Mouse (Mus musculus) urinary bladder, postnatal 14 days (tissue): ENCODE results near the gene Tspan15.
A peak's percentile ranks its signal among the peaks of the same experiment; 100 is the strongest.

ENCODE experiments used
- DNase-seq: peaks from one replicate; pipeline ENCODE4 v3.0.0; 2021; ENCODE audit warnings: low spot score

The Tspan15 gene

GRCm38 (mm10) chr10:62189910-62190309 lies 41.1 kb downstream of the Tspan15 start:
- peak; percentile 57 for DNase-seq

DNA sequence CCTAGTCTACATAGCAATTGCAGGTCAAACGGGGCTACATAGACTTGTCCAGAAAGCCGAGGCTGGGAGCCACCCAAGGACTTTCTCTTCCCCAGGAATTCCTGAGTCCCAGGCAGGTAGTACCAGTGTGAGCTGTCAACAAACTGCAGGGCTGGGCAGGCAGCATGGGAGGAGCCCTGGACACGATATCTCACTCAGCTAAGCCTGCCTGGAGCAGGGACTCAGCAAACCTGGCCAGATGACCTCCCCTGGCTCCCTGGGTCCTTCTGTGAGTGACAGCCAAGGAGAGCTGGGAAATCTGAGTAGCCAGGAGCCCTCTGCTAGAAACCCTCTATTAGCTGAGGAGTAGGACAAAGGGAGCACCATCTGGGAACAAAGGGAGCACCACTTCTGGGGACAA lies 41.7 kb downstream of the Tspan15 start:
- no peak for DNase-seq

DNA sequence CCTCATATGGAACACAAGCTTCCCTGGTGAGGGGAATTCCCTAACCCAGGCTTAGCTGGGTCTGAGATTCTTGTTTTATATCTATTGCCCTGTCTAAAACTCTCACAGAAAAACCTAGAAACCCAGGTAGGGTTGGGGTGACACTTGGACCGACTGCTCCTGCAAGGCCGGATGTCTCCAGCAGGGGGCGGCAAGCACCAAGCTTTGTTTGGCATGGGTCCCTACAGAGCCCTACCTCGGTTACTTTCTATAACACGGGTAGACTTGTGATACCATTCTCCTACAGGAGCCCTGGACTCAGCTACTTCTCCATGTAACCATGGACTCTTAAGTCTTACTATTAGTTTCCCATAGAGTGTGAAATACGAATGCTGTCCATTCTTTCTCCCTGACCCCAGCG lies 44.2 kb downstream of the Tspan15 start:
- DNase-seq = peak; percentile 86

DNA sequence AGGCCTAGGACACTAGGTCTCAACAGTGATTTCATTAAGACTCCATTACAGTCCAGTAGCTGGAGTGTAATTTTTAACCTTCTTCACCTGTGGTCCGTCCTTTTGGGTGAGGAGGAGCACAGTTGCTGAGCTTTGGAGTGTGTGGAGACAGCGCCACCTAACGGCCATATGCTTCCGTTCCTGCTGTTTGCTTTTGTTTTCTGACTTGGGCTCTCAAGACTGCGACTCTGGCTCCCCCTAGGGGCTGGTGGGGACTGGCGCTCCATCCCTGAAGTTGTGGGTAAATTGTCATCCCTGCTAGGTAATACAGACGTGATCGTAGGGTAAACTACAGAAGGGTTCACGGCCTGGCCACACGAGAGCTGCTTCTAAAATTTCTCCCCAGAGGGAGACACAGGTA lies 48.0 kb downstream of the Tspan15 start:
- peak; percentile 96 for DNase-seq

GRCm38 (mm10) chr10:62182471-62183014 lies 48.5 kb downstream of the Tspan15 start:
- no peak for DNase-seq

GRCm38 (mm10) chr10:62181701-62182100 lies 49.4 kb downstream of the Tspan15 start:
- DNase-seq = no peak

DNA sequence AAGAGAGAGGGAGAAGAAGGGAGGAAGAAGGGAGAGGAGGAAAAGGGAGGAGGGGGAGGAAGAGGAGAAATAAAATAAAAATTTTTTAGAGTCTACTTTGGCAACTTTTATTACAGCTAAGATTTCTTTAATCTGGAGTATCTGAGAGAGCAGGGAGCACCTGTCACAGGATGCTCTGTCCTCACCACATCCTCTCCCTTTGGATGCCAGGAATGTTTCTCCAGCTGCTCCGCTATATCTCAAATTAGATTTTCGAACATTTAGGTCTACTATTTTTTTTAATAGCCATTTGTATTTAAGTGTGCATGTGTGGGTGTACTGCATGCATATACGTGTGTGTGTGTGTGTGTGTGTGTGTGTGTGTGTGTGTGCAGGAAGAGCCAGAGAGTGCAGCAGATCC lies 51.1 kb downstream of the Tspan15 start:
- no peak for DNase-seq

- no peak for DNase-seq
Observed at GRCm38 (mm10) chr10:62174533-62175313, 56.3 kb downstream of the Tspan15 start.

- DNase-seq = no peak
Observed at GRCm38 (mm10) chr10:62173941-62174448, 57.1 kb downstream of the Tspan15 start.

- no peak for DNase-seq
Observed at GRCm38 (mm10) chr10:62172841-62173553, 58.1 kb downstream of the Tspan15 start.

DNA sequence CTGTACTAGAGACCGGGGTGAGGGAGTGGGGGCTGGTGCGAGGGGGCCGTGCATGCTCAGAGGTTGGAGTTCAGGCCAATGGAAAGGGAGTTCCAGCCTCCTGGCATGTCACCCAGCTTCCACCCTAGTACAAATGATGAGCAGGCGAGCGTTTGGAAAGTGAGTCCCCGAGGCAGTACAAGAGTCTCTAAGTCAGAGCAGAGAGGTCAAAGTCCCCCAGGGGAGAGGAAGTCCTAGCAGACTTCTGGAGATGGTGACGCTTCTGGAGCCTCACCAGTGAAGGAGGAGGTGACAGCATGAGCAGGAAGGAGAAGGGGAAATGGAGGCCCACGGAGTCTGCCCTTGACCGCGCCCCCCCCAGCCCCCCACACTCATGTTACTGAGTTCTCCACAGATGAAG lies 68.6 kb downstream of the Tspan15 start:
- DNase-seq = no peak

DNA sequence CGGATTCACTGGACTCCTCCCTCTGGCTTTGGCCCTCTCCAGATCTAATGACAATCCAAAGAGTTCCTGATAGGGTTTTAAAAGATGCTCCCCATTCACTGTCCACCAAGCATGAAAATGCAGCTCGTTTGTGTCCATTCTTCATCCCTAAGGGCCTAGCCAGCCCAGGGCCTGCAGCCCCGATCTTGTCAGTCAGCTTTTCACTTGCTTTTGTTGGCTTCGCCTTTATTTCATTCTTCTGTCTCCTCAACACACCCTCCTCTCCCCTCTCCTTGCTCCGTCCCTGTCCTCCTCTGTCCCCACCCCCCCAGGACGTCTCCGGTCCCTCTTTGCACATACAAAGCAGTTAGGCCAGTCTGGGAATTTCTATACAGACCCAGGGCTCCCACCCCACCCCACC lies 81.1 kb downstream of the Tspan15 start:
- no peak for DNase-seq

GRCm38 (mm10) chr10:62147466-62148248 lies 83.4 kb downstream of the Tspan15 start:
- DNase-seq = no peak

DNA sequence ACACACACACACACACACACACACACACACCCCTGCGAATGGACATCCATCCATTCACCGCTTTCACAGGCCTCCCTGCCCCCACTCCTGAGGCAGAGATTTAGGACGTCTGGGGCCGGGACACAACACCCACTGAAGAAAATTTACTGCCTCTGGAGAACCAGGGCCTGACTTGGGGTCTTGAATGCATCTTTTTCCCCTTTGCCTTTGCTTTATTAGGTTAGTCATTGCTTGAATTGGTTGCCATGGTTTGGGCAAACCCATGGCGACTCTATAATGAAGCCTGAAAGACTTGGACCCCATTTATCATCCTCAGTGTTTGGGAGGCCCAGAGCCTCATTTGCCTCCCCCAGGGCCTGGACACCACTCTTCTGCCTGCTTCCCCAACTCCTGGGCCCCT lies 85.1 kb downstream of the Tspan15 start:
- no peak for DNase-seq

DNA sequence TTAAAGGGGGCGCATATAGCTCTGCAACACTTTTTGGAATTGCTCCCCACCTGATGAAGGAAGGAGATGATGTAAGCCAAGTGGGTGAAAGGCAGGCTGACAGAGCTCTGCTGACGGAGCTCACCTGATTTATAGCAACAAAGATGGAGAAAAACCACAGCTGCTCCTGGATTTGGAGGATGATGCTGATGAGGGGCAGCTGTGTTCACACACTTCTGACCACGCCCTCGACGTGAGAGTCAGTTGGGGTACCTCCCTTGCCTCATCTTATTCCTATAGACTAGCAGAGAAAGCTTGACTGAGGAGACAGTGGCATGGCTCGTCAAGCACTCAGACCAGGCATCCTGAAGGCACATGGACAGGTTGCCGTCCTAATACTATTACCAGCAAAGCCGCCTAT lies 87.2 kb downstream of the Tspan15 start, which contains the start of gene Fam241b:
Gene Fam241b (minus strand): TSS at position 101 of the 400 bp plus-strand sequence.
- DNase-seq = no peak

DNA sequence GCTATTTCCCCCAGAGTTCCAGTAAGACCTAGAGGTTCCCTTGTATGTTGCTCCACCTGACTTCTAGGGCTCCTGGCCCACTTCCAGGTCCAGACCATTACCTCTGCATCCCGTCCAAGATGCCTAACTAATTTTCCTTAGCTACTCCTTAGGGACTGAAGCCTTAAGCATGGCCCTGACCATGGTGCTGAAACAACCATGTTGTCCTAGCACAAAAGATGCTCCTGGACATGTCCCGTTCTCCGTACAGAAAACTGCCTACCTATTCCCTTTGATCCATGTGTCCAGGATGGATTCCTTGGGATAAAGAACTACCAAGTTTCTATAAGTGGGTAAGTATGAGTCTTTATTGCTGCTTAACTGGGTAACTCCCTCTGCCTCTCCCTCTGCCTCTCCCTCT lies 93.0 kb downstream of the Tspan15 start:
- no peak for DNase-seq

- DNase-seq = no peak
Observed at GRCm38 (mm10) chr10:62137150-62137549, 93.9 kb downstream of the Tspan15 start.

DNA sequence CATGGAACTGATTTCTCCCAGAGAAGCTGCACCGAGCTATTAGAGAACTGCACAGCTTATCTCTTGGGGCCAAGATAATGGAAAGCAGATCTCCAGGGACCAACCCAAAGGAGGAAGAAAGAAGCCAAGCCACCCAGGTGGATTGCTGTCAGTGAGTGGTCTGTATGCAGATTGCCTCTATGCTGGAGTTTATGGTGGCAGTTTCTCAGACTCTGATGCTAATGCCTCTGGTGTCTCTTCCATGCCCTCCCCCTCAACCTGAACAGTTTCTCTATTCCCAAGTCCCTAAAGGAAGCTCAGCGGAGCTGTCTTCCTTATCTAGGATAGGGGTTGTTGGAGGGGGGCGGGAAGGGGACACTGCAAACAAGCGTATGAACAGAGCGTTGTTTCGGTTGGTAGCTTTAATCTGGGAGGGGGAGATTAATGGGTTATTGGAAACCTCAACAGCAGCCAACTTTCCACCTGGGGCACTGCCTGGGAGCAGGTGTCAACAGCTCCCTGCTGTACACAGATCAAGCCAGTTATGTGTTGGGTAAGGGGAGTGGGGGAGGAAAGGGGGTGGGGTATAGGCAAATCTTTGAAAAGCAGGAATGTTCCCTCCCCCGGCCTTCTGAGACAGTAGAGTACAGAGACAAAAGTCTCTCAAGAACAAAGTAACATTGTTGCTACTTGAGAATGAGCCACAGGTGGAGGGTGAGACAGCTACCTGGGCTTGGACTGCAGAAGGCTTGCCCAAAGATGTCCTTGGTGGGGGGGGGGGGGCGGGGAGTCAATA lies 95.2 kb downstream of the Tspan15 start:
- no peak for DNase-seq
